Mouse (Mus musculus) 3134 (cell line): ENCODE measurements around the gene Neurl1b.
A peak's percentile ranks its signal among the peaks of the same experiment; 100 is the strongest.

Source experiments
- DNase-seq: peaks from one replicate; pipeline ENCODE4 v3.0.0-alpha.2; 2011; ENCODE audit warnings: low spot score; ENCODE audit not compliant: insufficient read length; ENCODE audit errors: extremely low read depth

Neurl1b gene

DNA sequence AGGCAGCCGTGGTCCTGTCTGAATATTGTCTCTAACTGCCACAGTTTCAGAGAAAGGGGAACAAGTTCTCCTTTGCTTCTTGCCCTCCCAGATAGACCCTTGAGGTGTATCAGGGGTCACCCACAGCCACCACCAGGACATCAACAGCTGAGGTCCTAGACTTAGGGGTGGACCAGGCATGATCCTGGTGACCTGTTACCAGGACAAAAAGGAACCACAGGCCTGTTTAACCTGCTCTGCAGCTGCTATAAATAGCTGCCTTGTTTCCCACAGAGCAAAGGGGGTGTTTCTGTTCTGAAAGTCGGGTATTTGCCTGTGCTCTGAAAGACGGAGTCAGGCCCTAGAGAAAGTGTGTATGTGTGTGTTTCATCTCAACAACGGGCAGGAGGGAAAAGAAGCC is 29.2 kb downstream of the Neurl1b start:
- no peak for DNase-seq

DNA sequence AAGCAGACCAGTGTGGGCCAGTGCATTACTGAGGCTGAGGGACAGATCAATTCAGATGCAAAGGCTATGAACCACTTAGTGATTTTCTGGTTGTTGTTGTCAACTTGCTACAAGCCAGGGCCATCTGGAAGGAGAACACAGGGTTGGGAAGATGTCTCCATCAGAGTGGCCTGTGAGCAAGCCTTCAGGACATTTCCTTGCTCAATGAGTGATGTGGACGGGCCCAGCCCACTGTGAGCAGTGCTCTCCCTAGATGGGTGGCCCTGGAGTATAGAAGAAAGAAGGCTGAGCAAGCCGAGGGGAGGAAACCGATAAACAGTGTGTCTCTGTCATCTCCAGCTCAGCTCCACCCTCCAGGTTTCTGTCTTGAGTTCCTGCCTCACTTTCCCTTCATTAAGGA is 34.8 kb downstream of the Neurl1b start:
- DNase-seq: no peak

DNA sequence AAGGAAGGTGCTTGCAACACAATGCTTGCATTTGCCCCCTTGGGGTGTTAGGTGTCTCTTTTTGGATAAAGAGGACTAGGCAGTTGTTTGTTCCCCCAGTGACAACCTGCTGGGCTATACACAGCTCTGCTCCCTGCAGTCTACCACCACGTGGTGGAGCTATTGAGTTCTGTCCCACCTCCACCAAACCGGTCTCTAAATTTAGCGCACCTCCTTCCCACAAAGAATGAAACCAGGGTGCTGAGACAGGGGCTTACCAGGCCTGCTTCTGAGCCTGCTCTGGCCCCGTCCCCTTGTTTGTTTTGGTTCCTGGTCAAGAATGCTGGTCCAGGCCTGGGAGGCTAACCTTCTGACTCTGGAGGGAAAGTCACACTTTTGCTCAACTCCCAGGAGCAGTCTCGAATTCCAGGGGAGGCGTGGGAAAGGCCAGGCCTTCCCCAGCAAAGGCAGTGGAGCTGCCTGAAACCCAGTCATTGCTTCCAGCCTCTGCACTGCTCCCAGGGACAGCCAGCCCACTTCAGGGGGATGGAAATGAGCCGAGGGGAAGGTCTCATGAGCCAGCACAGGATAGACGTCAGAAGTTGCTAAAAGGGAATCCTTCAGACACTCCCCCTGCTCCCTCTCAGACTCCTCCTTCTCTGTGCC is 37.1 kb downstream of the Neurl1b start:
- peak; percentile 63 for DNase-seq

DNA sequence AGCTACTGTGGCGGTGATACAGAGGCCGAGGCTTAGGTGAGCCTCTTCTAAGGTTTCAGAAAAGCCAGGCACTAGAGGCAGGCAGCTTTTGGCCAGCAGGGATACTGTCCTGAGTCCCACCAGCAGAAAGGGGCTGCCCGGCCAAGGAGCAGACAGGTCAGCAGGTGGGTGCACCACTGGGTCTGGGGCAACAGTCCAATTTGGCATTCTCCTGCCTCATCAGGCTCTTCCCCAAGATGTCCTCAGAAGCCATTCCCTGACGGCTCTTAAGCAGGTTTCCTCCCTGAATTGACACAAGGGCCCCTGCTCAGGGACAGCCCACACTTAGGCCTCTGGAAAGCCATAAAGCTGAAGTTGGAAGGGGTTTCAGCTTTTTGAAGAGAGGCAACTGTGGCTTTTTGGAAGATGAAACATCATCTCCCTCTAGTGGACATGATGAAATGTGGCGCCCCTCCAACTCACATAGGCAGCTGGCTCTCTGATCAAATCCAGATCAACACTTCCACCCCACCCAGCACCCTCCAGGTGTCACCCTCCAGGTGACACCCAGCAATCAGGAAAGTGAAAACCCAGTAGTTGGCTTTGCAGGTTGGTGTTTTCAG is 37.8 kb downstream of the Neurl1b start:
- DNase-seq: peak; percentile 27

DNA sequence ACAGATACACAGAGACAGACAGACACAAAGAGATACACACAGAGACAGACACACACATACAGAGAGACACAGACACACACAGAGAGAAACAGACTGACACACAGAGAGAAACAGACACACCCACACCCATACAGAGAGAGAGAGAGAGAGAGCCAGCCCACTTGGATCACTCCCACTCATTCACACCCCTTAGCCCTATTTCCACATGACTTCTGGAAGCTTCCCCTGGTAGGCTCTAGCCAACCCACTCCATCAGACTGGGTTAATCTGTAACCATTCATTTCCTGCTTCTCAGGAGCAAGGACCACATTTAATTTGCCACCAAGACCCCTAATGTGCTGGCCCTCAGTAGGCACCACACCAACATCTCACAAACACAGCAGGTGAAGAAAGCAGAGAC is 42.9 kb downstream of the Neurl1b start:
- no peak for DNase-seq

DNA sequence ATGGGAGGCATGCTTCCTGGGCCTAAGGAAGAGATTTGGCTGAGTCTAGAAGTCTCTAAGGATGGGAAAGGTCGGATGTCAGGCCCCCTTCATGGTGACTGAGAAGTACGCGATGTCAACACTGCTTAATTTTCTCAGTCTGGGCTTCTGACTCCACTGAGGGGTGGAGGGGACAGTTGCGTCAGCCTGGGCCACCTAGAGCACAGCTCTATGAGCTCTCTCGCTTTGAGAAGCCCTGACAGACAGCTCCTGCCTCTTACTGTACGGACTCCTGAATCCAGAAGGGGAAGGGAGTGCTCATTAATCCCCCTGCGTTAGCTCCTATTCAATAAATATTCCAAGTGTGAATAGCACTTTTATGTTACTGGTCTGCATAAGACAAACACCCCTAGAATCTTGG is 43.4 kb downstream of the Neurl1b start:
- DNase-seq: no peak

DNA sequence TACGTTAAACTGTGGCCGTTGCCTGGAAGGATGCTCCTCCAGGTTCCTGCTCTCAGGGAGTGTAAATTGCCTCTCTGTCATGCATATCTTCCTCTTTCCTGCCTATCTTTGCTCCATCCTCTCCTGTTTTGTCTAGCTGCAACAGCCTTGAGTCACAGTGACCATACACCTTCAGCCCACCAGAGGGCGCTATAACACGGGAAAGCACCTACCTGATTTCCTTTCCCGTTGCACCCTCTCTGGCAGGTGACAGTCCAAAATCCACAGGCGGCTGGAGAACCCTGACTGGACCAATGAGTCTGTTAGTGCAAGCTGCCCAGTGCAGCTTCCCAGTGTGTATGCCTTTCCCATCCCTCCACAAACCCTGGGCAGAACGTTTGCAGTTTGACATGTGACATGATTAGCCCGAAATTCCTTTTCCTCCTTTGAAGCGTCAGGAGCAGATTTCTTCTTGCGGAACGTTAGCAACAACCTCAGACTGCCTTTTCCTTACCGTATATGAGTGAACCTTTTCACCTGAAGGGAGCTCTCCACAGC is 48.1 kb downstream of the Neurl1b start:
- no peak for DNase-seq

DNA sequence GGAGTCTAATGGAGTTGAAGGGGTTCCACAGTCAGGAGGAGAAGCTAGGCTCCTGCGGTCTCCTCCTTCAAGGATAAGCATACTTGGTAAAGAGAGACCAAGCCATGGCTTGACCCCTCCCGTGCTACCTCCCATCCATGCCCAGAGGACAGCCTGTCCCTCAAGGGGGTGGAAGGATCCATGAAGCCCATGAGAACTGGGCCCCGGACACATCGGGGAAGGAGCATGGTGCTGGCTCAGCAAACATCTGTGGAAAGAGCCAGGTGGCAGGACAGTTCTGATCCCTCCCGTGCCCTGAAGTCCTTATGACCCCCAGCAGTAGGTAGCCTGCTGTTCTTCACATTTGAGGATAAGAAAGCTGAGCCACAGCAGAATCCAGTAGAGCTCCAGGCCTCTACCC is 48.8 kb downstream of the Neurl1b start:
- no peak for DNase-seq

- DNase-seq: no peak
Measured at GRCm38 (mm10) chr17:26463984-26464383, 49.4 kb downstream of the Neurl1b start.

DNA sequence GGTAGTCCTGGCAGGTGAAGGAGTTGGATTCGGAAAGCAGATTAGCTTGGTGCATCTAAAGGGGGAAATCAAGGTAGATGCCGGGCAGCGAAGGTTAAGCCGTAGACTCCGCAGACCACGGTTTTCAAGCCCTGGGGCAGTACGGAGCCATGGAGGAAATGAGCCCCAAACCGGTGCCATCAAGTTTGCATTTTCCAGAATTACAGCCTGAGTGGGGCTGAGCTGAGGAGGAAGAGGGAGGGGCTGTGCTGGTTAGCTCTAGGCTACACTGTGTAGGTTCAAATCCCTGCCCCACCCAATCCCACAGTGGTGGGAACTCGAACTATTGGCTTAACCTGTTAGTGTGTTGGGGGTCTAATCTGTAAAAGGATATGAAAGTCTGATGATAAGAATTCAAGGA is 49.9 kb downstream of the Neurl1b start:
- DNase-seq: no peak

DNA sequence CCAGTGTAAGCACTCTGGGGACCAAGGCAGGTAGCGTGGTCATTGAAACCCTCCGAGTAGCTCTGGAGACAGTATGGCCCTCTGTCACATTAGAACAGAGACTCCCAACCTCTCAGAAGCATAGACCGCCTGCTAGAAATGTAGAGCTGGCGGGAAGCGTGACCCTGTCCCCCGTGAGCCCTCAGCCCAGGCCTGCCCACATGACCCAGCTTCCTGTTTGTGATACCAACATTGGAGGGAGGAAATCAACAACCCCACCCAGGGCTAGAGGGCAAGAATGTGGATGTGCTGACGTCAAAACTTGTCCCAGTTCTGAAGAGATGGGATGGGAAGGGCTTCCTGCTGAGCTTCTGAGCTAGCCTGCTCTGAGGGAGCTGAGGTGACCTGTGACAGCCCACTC is 50.3 kb downstream of the Neurl1b start:
- no peak for DNase-seq

- no peak for DNase-seq
Measured at GRCm38 (mm10) chr17:26466741-26467150, 52.1 kb downstream of the Neurl1b start.

DNA sequence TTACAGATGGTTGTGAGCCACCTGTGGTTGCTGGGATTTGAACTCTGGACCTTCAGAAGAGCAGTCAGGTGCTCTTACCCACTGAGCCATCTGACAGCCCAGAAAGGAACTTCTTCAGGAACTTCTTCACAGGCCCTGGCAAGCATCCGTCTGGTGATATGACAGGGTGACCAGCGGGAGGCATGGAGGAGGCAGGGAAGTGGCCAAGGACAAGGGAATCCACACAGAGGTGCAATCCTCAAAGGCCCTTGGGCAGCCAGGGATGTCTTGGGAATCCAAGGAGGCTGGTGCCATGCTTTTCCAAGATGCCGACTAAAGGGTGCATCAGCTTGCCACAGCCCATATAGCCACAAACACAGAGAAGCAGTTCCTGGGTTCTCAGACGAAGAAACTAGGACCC is 53.0 kb downstream of the Neurl1b start:
- no peak for DNase-seq

GRCm38 (mm10) chr17:26468102-26468894 is 53.7 kb downstream of the Neurl1b start:
- DNase-seq: no peak

GRCm38 (mm10) chr17:26476871-26477270 is 62.2 kb downstream of the Neurl1b start:
- DNase-seq: no peak

- no peak for DNase-seq
Measured at GRCm38 (mm10) chr17:26478672-26479071, 64.0 kb downstream of the Neurl1b start.

GRCm38 (mm10) chr17:26479619-26480018 is 65.0 kb downstream of the Neurl1b start:
- DNase-seq: no peak

DNA sequence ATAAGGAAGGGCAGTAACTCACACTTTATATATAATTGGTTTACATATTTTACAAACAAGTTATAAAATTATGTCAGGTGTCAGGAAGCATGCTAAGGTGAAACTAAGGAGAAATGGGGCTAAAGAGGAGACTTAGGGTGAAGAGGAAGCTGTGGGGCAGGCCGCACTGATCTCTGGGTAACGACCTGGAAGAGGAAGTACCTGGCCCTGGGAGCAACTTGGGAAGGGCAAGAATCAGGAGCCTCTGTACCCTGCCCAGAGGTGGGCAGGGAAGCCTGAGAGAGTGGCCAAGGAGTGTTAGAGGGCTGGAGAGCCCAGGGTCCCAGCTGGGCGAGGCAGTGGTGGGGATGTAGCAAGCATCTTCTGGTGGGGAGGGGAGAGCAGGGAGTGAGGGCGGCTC is 66.3 kb downstream of the Neurl1b start:
- no peak for DNase-seq

GRCm38 (mm10) chr17:26484626-26485421 is 70.2 kb downstream of the Neurl1b start:
- peak; percentile 73 for DNase-seq

DNA sequence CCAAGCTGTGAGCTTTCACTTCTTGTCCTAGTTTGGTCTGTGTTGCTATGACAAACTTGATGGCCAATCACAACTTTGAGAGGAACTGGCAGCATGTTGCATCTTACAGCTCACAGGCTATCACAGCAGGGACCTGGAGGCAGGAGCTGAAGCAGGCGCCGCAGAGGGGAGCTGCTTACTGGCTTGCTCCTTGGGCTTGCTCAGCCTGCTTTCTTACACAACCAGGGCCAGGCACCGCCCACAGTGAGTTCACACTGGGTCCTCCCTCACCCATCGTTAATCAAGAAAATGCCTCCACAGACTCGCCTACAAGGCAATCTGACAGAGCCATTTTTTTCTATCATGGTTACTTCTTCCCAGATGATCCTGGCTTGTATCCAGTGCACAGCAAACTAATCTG is 72.6 kb downstream of the Neurl1b start:
- no peak for DNase-seq

- DNase-seq: no peak
Measured at GRCm38 (mm10) chr17:26487917-26488316, 73.3 kb downstream of the Neurl1b start.
